ENCODE assay signal across 22 mouse cellular contexts in genomic region chr11:120209462-120209861, GRCm38 (mm10). TPM values are rescaled to one million over a fixed set of nuclear protein-coding genes. Genes with fewer than 3 reads are reported as not detected.
DNase-seq lines count a peak whose midpoint lies in the region; ATAC-seq and TF ChIP-seq lines count a peak whose summit lies in the region.
"Had no signal": no experiment of that assay in that cellular context is flagged by ENCODE, and none has a peak within 500 bp of the region (broad histone marks: within the 10 kb centered on the region; RNA-seq: fewer than 3 reads in every experiment).

No protein-coding gene starts in this region.

- H3K36me3 ChIP-seq in forebrain, embryonic 10.5 days (replicated peaks) = peaks cover 11% of the 10 kb centered on the region
- H3K36me3 ChIP-seq in forebrain, embryonic 12.5 days (replicated peaks) = no peaks in the 10 kb centered on the region
- no peaks in the 10 kb centered on the region for H3K36me3 ChIP-seq in kidney, postnatal 0 days (ENCODE audit: insufficient read depth, low read length)
- peaks cover 12% of the 10 kb centered on the region; the same call in 1 of the 2 replicates for H3K36me3 ChIP-seq in embryonic facial prominence, embryonic 10.5 days (replicated peaks)
- H3K36me3 ChIP-seq: midbrain, embryonic 12.5 days; neural tube, embryonic 15.5 days had no signal

- no peak overlapping the region for H3K4me3 ChIP-seq in forebrain, embryonic 10.5 days
- H3K4me3 ChIP-seq in forebrain, embryonic 12.5 days (replicated peaks) = no peak overlapping the region
- H3K4me3 ChIP-seq in kidney, postnatal 0 days (replicated peaks; ENCODE audit: low read depth, low read length) = no peak overlapping the region
- no peak overlapping the region for H3K4me3 ChIP-seq in embryonic facial prominence, embryonic 10.5 days
- H3K4me3 ChIP-seq: erythroblast, embryonic 14.5 days; layer of hippocampus, adult 2 months; left cerebral cortex, adult 2 months; limb, embryonic 12.5 days; midbrain, embryonic 12.5 days; myocyte; neural tube, embryonic 15.5 days had no signal

- TF ChIP-seq CTCF in kidney, postnatal 0 days (IDR thresholded peaks at IDR 0.05; ENCODE audit: low read depth) = no peak

- H3K27me3 ChIP-seq in forebrain, embryonic 10.5 days (ENCODE audit: poor library complexity, severe bottlenecking) = 0 out of 2 replicates have a peak, but pooled peaks cover 1% of the 10 kb centered on the region
- peaks cover 6% of the 10 kb centered on the region; the same call in 1 of the 2 replicates for H3K27me3 ChIP-seq in forebrain, embryonic 12.5 days
- no peaks in the 10 kb centered on the region for H3K27me3 ChIP-seq in kidney, postnatal 0 days (ENCODE audit: insufficient read depth, low read length)
- no peaks in the 10 kb centered on the region for H3K27me3 ChIP-seq in embryonic facial prominence, embryonic 10.5 days (replicated peaks; ENCODE audit: low read depth, poor library complexity, severe bottlenecking)
- H3K27me3 ChIP-seq: limb, embryonic 12.5 days; midbrain, embryonic 12.5 days; neural tube, embryonic 15.5 days had no signal

- no peak overlapping the region for H3K4me2 ChIP-seq in forebrain, embryonic 12.5 days
- no peak overlapping the region for H3K4me2 ChIP-seq in kidney, postnatal 0 days (ENCODE audit: low read length)
- H3K4me2 ChIP-seq: limb, embryonic 12.5 days; midbrain, embryonic 12.5 days; neural tube, embryonic 15.5 days had no signal

- DNase-seq in forebrain, embryonic 10.5 days (ENCODE audit: extremely low spot score, low spot score) = no peak
- DNase-seq in kidney, postnatal 0 days (ENCODE audit: low spot score) = no peak
- no peak for DNase-seq in kidney, adult 9 months
- DNase-seq in embryonic facial prominence, embryonic 10.5 days (ENCODE audit: low spot score) = no peak
- DNase-seq in right cerebral cortex, adult 2 months (ENCODE audit: low spot score in 2 of 2) = no peak
- DNase-seq in cerebellum, adult 8-10 months = no peak
- DNase-seq: adrenal gland, adult 2 months; cerebellum, adult 11-12 months; forebrain, postnatal 0 days; heart, adult 11 months; thymus, adult 18-20 months had no signal

- H3K27ac ChIP-seq in forebrain, embryonic 10.5 days = 0 out of 2 replicates have a peak overlapping the region, but pooled peaks have one; percentile 8
- H3K27ac ChIP-seq in forebrain, embryonic 12.5 days = no peak overlapping the region
- H3K27ac ChIP-seq in kidney, postnatal 0 days = peak overlapping the region; percentile 5
- H3K27ac ChIP-seq in embryonic facial prominence, embryonic 10.5 days (replicated peaks) = peak overlapping the region; percentile 4; the same call in 1 of the 2 replicates
- H3K27ac ChIP-seq: layer of hippocampus, adult 2 months; left cerebral cortex, adult 2 months; limb, embryonic 12.5 days; midbrain, embryonic 12.5 days; neural tube, embryonic 15.5 days had no signal

- peaks cover 12% of the 10 kb centered on the region; the same call in 1 of the 2 replicates for H3K9me3 ChIP-seq in forebrain, embryonic 10.5 days
- peaks cover 12% of the 10 kb centered on the region; the same call in 1 of the 2 replicates for H3K9me3 ChIP-seq in forebrain, embryonic 12.5 days
- H3K9me3 ChIP-seq in kidney, postnatal 0 days (replicated peaks; ENCODE audit: low read length) = no peaks in the 10 kb centered on the region
- H3K9me3 ChIP-seq in embryonic facial prominence, embryonic 10.5 days = 0 out of 2 replicates have a peak, but pooled peaks cover 8% of the 10 kb centered on the region
- H3K9me3 ChIP-seq: limb, embryonic 12.5 days; neural tube, embryonic 15.5 days had no signal

- WGBS in forebrain, embryonic 10.5 days = 83% methylated on average over 8 of the region's 8 CpGs
- WGBS in forebrain, embryonic 12.5 days = 76% methylated on average over 8 of the region's 8 CpGs
- WGBS in kidney, postnatal 0 days = 43% methylated on average over 8 of the region's 8 CpGs
- WGBS in embryonic facial prominence, embryonic 10.5 days = 74% methylated on average over 8 of the region's 8 CpGs

- no peak overlapping the region for H3K9ac ChIP-seq in forebrain, embryonic 12.5 days
- no peak overlapping the region for H3K9ac ChIP-seq in kidney, postnatal 0 days (ENCODE audit: low read depth, low read length)
- H3K9ac ChIP-seq: forebrain, postnatal 0 days; limb, embryonic 12.5 days; midbrain, embryonic 12.5 days; neural tube, embryonic 15.5 days had no signal

- no peak for ATAC-seq in forebrain, embryonic 12.5 days (ENCODE audit: low FRiP score)
- 0 out of 2 replicates have a peak, but pooled peaks have one; percentile 50 for ATAC-seq in kidney, postnatal 0 days (replicated peaks; ENCODE audit: low FRiP score, low read depth)
- peak; percentile 77 for ATAC-seq in megakaryocyte, adult 5-6 weeks (ENCODE audit: poor library complexity, severe bottlenecking)
- ATAC-seq: forebrain, postnatal 0 days; hindbrain, embryonic 16.5 days; intestine, postnatal 0 days had no signal

- peaks cover 9% of the 10 kb centered on the region; the same call in 1 of the 2 replicates for H3K4me1 ChIP-seq in forebrain, embryonic 10.5 days
- H3K4me1 ChIP-seq in forebrain, embryonic 12.5 days = peaks cover 4% of the 10 kb centered on the region; the same call in 1 of the 2 replicates
- H3K4me1 ChIP-seq in kidney, postnatal 0 days (replicated peaks; ENCODE audit: insufficient read depth, low read length) = peaks cover 15% of the 10 kb centered on the region
- peaks cover 20% of the 10 kb centered on the region for H3K4me1 ChIP-seq in embryonic facial prominence, embryonic 10.5 days
- H3K4me1 ChIP-seq: limb, embryonic 12.5 days; midbrain, embryonic 12.5 days had no signal

RNA-seq across cellular contexts. Expression of gene Bahcc1, which starts 23.3 kb away (rescaled TPM):
- 13.7 and 16.1 TPM in 2 replicates for polyA plus RNA-seq in forebrain, embryonic 10.5 days (2016; fragmentation: Nextera tagmentation; extraction: Ambion mirVana)
- 23.5 and 24.0 TPM in 2 replicates for polyA plus RNA-seq in forebrain, embryonic 12.5 days (2016; fragmentation: Nextera tagmentation; extraction: Ambion mirVana)
- polyA plus RNA-seq in kidney, postnatal 0 days (2015; fragmentation: Nextera tagmentation; extraction: Ambion mirVana) = 8.2 and 8.6 TPM in 2 replicates
- 18.0 and 18.4 TPM in 2 replicates for polyA plus RNA-seq in embryonic facial prominence, embryonic 10.5 days (2016; fragmentation: Nextera tagmentation; extraction: Ambion mirVana)
- 3.1 and 4.4 TPM in 2 replicates for total RNA-seq in megakaryocyte, adult 5-6 weeks (2015)
- 1.3 and 1.7 TPM in 2 replicates for total RNA-seq in megakaryocyte, adult 5-6 weeks (2017)

RNA-seq across cellular contexts. Expression of gene Slc38a10, which starts 58.3 kb away (rescaled TPM):
- polyA plus RNA-seq in forebrain, embryonic 10.5 days (2016; fragmentation: Nextera tagmentation; extraction: Ambion mirVana) = 90.6 and 93.2 TPM in 2 replicates
- polyA plus RNA-seq in forebrain, embryonic 12.5 days (2016; fragmentation: Nextera tagmentation; extraction: Ambion mirVana) = 88.6 and 91.3 TPM in 2 replicates
- polyA plus RNA-seq in kidney, postnatal 0 days (2015; fragmentation: Nextera tagmentation; extraction: Ambion mirVana) = 94.0 and 105 TPM in 2 replicates
- polyA plus RNA-seq in embryonic facial prominence, embryonic 10.5 days (2016; fragmentation: Nextera tagmentation; extraction: Ambion mirVana) = 99.0 and 103 TPM in 2 replicates
- total RNA-seq in megakaryocyte, adult 5-6 weeks (2015) = 23.4 and 27.7 TPM in 2 replicates
- 31.9 and 32.6 TPM in 2 replicates for total RNA-seq in megakaryocyte, adult 5-6 weeks (2017)
